Mouse (Mus musculus): ENCODE results near the gene C1qtnf1.
"Not testable (repeated sequence)": the region's sequence is repeated elsewhere in the genome, so short reads cannot be mapped to it uniquely, and the experiment has no call there.

The C1qtnf1 gene

GRCm38 (mm10) chr11:118427986-118428385 lies at the start of gene C1qtnf1:
C1qtnf1 (plus strand) TSS chr11:118428203.
- no peak for DNase-seq

GRCm38 (mm10) chr11:118378656-118379055 lies 49.3 kb upstream of the C1qtnf1 start:
- no peak for DNase-seq

GRCm38 (mm10) chr11:118379251-118380009 lies 48.6 kb upstream of the C1qtnf1 start:
- peak; percentile 77 to 94 for DNase-seq

- not testable (repeated sequence) for DNase-seq
Observed at GRCm38 (mm10) chr11:118387816-118388215, 40.2 kb upstream of the C1qtnf1 start.

- peak in 1 of 2 experiments; percentile 0 for DNase-seq
Observed at GRCm38 (mm10) chr11:118393991-118394390, 34.0 kb upstream of the C1qtnf1 start.

- DNase-seq, result peak in 1 of 2 experiments; percentile 0
Observed at GRCm38 (mm10) chr11:118394538-118394937, 33.5 kb upstream of the C1qtnf1 start.

GRCm38 (mm10) chr11:118397806-118398530 lies 30.0 kb upstream of the C1qtnf1 start:
- peak in 1 of 2 experiments; percentile 1 for DNase-seq

GRCm38 (mm10) chr11:118399891-118400565 lies 28.0 kb upstream of the C1qtnf1 start:
- peak in 1 of 2 experiments; percentile 27 for DNase-seq

- DNase-seq, result peak; percentile 39 to 47
Observed at GRCm38 (mm10) chr11:118400566-118400936, 27.5 kb upstream of the C1qtnf1 start.

GRCm38 (mm10) chr11:118401195-118401594 lies 26.8 kb upstream of the C1qtnf1 start:
- DNase-seq, result peak in 1 of 2 experiments; percentile 5

- DNase-seq, result peak; percentile 77 to 85
Observed at GRCm38 (mm10) chr11:118401760-118402280, 26.2 kb upstream of the C1qtnf1 start, which contains the start of gene Lgals3bp. Lgals3bp (minus strand) TSS chr11:118402092.

- DNase-seq, result peak in 1 of 2 experiments; percentile 0
Observed at GRCm38 (mm10) chr11:118403183-118403582, 24.8 kb upstream of the C1qtnf1 start.

GRCm38 (mm10) chr11:118403951-118404899 lies 23.8 kb upstream of the C1qtnf1 start:
- DNase-seq, result peak in 1 of 2 experiments; percentile 8

GRCm38 (mm10) chr11:118405311-118405710 lies 22.7 kb upstream of the C1qtnf1 start:
- peak in 1 of 2 experiments; percentile 1 for DNase-seq

- DNase-seq, result peak in 1 of 2 experiments; percentile 6
Observed at GRCm38 (mm10) chr11:118406521-118406920, 21.5 kb upstream of the C1qtnf1 start.

GRCm38 (mm10) chr11:118407318-118407910 lies 20.6 kb upstream of the C1qtnf1 start:
- DNase-seq, result peak in 1 of 2 experiments; percentile 74

- DNase-seq, result peak in 1 of 2 experiments; percentile 25
Observed at GRCm38 (mm10) chr11:118408051-118408740, 19.8 kb upstream of the C1qtnf1 start.

GRCm38 (mm10) chr11:118409106-118410072 lies 18.6 kb upstream of the C1qtnf1 start:
- no peak for DNase-seq

- no peak for DNase-seq
Observed at GRCm38 (mm10) chr11:118410073-118410444, 17.9 kb upstream of the C1qtnf1 start.

All from kidney, postnatal 36 days (tissue).